Mouse (Mus musculus) common myeloid progenitor, adult 5-6 weeks (primary cell): ENCODE measurements around the gene Olfr314. TPM values are rescaled to one million over a fixed set of nuclear protein-coding genes. Genes with fewer than 3 reads are reported as not detected.
"Not testable (repeated sequence)": the region's sequence is repeated elsewhere in the genome, so short reads cannot be mapped to it uniquely, and the experiment has no call there.

Source experiments
- ATAC-seq: replicated peaks from 2 replicates; pipeline ENCODE4 v1.8.0; 2016; ENCODE audit warnings: low read depth, mild to moderate bottlenecking, moderate TSS enrichment, inconsistent platforms; ENCODE audit not compliant: poor library complexity, severe bottlenecking
- total RNA-seq: library from RNA; stranded (forward); fragments of 200-1000, 187-1606 nt; gene quantifications from 2 replicates; pipeline ENCODE4 v1.2.3, GENCODE M21; 2017

Olfr314 gene
- not detected in 2 replicates for total RNA-seq

DNA sequence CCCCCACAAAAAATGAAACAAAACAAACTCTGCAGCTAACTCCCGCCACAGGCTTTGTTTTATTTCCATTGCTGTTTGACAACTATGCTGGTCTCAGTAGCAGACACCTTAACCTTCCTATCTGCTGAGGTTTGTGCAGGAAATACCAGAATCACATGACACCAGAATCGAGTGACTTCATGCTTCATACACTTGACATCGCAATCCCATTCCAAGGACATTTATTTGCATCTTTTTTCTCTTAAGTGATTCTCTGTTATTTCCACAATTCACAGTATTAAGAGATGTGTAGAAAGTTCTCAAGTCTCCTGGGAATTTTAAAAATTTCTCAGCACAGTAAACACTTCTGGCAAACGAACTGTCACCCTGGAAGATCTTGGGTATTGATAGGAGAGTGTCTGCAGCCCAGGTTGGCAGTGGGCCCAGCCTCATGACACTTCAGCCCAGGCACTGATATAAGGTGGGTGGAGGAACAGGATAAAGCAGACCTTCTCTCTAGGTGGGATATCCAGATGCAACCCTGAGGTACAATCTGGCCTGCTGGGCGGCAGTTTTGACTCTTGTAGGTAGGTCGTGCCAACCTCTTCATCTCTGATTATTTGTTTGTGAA lies at the start of gene Olfr314:
TSS of gene Olfr314 (plus strand) at position 473 of the 610 bp plus-strand sequence.
- ATAC-seq: no peak

DNA sequence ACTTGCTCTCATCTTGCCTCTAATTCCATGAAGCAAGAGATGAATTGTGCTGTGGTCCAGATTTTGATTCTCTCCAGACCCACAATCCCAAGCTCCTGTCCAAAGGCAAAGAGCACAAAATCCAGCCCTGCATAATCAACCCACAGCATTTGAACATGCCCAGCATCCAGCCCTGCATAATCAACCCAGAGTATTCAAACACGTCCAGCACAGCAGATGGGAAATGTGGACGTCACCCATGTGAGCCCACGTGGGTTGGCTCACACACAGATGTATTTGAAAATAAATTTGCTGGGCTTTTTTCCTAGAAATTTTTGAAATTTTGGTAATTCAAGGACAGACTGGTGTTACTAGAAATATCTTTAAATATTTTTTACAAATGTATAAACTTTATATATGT lies 49.4 kb upstream of the Olfr314 start:
- ATAC-seq: no peak

DNA sequence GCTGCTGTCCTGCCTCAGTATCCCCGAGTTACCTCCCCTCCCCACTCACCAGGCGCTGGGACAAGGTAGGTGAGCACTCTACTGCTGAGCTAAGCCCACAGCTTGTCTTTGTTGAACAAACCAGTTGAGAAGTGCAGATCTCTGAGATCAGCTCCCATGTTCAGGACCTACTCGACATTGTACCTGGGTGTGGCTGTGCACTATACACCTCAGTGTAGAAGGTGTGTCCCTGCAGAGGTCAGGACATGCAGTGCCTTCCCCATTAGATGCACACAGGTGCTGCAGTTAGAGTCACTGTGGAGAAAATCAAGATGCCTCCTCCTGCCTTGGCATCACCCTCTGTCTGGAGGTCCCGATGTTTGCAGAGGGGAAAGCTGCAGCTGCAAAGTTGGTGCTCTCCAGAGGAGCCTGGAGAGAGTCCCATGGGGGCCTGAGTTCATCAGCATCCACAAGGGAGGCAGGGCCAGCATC lies 43.9 kb upstream of the Olfr314 start, which contains the start of gene Olfr317:
TSS of gene Olfr317 (minus strand) at position 421 of the 471 bp plus-strand sequence.
- no peak for ATAC-seq

DNA sequence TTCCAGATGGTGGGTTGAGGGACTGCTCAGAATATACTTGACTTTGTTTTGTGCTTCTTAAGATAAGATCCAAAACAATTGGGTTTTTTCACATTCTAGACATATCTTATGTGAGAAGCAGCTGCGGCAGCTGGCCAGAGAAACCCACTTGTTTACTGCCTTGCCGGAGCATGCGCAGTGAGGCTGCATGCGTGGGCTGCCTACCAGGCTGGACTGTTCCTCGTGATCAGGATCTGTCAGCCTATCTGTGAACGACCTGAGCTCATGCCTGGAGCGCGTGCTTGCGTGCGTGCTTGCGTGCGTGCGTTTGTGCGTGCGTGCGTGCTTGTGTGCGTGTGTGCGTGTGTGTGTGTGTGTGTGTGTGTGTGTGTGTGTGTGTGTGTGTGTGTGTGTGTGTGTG lies 31.7 kb upstream of the Olfr314 start:
- not testable (repeated sequence) for ATAC-seq

DNA sequence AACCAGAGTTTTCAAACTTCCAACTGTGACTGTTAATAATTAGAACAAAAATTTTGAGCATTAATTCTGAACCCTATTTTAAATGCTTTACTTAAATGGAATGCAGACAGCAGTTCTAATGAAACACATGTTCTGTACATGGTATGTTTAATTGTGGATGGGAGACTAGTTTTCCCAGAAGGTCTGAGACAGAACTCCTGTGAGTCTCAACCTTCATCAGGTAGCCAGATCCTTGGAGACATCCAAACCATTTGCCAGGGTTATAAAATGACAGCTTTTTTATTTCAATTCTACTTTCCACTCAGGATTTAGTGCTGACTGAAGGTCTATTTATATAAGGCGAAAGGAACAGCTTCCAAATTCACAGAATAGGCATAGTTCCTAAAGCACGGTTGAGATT lies 30.3 kb upstream of the Olfr314 start, which contains the start of gene Olfr316:
TSS of gene Olfr316 (plus strand) at position 301 of the 400 bp plus-strand sequence.
- no peak for ATAC-seq

DNA sequence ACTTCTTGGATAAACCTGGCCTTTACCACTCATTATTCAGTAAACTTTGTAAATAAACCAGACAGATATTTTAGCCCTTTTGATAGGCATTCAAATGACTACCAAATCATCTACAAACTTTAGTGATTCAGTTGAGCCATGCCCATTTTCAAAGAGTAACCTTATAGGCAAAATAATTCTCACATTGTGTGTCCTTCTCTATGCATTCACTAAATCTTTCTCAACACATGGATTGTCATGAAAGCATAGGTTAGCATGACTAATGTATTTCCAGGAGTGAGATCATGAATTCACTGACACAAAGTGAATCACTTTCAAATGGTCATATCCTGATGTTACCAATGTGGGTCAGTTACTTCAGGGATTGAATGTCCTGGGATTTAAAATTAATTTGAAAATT lies 9.9 kb upstream of the Olfr314 start, which contains the start of gene Olfr315:
TSS of gene Olfr315 (plus strand) at position 301 of the 400 bp plus-strand sequence.
- no peak for ATAC-seq

DNA sequence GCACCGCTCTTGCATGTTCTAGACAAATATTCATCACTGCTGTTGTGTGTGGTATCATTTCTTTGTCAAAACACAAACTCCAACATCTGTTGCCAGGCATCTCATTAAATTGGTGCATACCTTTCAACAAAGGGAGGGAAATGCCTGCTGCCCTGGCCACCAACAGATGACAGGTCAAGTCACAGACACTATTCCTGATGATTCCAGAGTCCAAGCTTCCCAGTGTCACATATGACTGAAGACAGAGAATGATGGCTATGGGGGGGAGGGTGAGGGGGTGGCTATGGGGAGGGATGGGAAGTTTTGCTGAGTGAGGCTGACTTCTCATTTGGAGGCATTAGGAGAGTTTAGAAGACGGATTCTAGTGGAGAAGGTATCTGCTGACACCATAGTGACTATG lies 1.4 kb downstream of the Olfr314 start:
- ATAC-seq: no peak

DNA sequence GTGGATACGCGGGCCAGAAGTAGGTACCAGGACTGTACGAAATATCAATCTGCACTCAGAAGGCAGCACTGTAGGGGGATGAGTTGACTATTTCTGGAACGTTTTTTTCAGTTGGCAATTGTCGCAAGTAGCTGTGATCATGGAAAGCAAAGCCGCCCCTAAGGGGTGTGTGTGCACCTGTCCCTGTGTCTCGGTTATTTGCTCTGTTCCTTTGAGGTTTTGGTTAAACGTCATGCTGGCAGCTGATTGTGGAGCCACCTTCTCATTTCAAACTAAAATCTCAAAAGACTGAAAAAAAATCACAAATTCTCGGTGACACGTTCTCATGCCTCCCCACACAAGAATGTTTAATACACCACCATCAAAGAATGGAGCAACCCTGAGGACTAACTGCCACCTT lies 4.9 kb downstream of the Olfr314 start:
- ATAC-seq: no peak

DNA sequence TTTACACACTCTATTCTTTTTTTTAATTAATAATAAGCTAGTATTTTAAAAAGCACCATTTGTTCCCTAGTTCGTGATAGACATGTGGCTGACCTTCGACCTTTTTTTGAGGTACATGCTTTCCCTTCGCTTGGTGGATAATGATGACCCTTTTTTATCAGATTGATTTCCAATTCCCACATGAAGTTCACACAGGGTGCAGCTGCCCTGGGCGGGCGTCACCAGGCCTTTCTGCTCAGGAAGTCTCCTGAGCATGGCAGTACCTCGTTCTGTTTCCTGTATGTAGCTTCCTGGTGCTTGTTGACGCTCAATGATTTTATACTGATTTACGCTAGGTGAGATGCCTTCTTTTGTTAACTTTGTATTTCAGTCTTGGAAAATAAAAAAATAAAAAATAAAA lies 5.6 kb downstream of the Olfr314 start:
- no peak for ATAC-seq

DNA sequence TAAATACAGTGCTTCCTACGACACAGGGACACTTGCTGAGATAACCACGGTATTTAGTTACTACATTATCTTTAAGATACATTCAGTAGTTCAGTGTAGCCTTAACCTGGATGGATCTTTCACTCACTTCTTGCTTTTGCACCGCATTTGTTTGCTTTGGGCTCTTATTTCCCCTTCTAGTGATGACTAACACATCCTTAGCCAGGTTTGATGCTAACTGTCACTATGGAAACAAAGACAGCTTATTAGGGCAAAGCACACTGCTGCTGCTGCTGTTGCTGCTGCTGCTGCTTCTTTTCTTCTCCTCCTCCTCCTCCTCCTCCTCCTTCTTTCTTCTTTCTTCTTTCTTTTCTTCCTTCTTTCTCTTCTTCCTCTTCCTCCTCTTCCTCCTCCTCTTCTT lies 6.8 kb downstream of the Olfr314 start:
- ATAC-seq: 0 out of 2 replicates have a peak, but pooled peaks have one; percentile 29

DNA sequence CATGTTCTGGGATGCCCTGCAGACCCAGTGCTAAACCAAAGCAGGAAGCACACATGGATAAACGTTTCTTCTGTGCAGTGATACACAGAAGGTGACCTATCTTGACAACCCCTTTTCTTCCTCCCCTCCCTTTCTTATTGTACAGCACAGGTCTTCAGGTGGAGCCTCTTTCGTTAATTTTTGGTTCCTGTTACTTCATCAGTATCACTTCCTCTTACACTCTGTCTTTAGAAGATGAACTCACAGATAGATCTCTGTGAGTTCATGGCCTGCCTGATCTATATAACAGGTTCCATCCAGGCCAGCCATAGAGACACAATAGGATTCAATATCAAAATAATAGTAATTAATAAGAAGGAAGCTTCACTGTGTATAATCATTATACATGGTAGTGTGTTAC lies 7.3 kb downstream of the Olfr314 start:
- no peak for ATAC-seq

DNA sequence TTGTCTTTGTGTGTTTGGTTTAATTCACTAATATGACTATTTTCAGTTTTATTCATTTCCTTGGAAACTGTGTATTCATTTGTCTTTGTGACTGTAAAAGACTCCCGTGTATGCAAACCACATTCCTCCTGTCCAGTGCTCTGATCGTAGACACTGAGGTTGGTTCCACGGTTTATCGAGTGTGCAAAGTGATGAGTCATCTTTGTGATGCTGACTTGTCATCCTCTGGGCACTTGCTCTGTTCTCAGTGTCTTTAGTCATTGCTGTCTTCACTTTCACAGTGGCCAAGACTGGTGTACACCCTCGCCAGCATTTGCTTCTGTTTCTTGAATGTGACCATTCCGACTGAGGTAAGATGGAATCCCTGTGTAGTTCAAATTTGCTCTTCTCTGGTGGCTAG lies 7.9 kb downstream of the Olfr314 start:
- no peak for ATAC-seq

DNA sequence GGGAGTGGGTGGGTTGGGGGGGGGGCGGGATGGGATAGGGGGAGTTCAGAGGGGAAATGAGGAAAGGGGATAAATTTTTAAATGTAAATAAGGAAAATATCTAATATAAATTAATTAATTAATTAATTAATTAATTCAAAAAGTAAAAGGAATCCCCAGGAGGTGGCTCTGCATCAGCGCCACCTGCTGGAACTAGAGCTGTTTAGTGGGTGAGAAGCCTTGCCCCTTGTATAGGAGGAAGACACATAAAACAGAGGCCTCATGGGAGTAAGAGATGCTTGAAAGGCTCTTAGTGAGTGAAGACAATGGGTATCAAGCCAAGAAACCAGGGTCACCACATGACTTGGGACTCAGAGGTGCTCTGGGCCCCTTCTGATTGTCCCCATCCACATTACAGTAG lies 13.1 kb downstream of the Olfr314 start:
- ATAC-seq: no peak

DNA sequence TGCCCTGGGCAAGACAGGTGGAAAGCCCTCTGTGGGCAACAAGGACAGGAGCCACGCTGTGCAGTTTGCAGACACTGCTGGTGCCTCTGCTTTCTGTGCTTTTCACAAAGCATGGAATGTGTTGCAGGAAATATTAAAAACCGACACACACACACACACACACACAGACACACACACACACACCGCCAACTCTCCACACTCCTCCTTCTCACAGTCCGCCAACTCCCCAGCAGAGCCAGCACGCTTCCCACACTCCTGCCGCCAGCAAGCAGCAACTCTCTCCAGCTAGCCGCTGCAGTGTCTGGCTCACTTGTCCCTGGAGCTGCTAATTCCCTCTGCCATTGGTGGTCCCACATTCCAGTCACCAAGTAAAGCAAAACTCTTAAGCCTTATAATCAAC lies 14.1 kb downstream of the Olfr314 start:
- ATAC-seq: no peak

DNA sequence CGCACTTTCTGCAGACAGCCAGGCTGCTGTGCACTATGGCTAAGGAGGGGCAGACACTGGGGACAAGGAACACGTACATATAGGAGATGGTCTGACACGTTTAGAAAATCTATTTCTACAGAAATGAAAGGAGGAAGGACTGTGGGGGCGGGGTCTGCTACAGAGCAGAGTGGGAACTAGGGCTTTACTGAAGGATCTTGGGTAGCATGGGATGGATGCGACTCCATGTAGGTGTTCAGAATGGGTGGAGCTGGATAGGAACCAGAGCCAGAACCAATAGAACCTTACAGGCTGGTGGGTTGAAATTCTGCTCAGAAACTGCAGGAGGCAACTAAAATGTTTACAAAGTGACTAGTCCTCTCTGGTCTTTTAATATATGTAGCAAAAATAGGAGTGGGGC lies 17.0 kb downstream of the Olfr314 start:
- no peak for ATAC-seq

DNA sequence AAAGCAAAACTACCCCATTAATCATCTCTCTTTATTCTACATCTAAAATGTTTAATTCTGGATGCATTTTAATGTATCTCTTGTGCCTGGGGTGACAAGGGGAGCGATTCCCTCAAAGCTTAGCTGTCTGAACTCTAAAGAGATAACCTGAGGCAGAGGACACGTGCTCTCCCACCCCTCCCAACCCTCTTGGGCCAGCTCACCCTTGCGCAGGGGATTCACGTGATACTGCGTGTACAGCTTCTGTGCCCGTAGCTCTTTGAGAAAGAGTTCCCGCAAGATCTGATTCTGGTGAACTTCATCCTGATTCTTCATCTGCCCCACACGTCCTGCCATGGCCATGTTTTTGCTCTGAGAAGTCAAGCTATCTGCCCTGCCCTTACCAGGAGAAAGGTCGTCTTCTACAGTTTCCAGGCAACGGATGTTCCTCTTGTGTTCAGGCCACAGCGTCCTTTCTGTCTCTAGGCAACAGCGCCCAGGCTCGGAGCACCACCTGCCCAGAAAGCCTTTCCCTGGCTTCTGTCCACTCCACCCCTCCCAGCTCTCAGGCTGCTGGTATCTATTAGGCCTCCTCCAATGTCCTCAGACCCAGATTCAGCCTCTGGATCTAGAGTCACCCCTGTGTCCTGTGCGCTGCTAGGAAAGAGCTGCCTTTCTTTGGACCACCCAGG lies 18.9 kb downstream of the Olfr314 start, which contains the start of gene Fam183b:
TSS of gene Fam183b (minus strand) at position 403 of the 671 bp plus-strand sequence.
- ATAC-seq: no peak

DNA sequence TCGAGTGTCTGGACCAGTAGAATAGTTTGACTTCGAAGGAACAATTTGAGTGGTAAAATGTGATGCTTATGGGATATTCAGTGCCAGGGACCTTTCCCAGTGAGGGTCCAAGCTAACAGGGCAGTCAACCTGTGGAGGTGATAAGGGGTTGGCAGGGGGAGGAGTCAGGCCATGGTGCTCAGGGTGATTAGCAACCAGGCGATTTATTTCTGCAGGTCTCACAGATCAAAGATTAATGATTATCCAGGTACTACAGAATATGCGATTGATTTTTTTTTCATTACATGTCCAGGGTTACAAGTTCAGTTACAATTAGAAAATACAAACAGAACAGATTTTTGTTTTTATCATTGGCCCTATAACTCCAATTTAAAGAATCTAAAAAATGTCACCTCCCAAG lies 21.1 kb downstream of the Olfr314 start:
- no peak for ATAC-seq

DNA sequence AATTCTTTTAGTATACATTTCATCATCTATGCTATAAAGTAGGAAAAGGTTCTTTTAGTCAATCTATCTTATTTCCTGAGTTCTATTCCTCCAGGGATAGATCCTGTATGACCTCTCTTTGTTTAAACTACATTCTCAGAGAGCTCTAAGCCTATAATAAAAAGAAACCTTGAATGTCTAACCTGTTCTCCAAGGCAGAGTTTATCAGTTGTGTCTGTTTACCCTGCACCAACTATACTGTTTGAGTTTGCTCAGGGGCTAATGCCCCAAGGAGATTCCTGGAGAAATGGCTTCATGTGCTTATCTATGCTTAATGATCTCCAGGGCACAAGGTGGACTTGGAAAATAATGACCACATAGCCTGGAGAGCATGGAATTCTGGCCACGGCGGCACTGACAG lies 21.6 kb downstream of the Olfr314 start:
- no peak for ATAC-seq

DNA sequence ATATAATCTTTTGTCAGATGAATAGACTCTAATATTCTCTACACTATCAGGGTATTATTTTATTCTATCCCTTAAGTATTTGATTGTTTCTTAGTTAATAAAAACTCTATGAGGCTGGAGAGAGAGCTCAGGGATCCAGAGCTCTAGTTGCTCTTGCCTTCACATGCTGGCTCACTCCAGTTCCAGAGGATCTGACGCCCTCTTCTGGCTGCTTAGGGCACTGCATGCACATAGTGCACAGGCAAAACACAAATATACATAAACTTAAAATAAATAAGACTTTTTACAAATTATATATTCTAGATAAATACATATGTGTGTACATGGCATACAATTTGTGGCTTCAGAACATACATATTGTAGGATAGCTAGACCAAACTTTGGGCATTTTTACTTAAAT lies 29.2 kb downstream of the Olfr314 start:
- no peak for ATAC-seq

DNA sequence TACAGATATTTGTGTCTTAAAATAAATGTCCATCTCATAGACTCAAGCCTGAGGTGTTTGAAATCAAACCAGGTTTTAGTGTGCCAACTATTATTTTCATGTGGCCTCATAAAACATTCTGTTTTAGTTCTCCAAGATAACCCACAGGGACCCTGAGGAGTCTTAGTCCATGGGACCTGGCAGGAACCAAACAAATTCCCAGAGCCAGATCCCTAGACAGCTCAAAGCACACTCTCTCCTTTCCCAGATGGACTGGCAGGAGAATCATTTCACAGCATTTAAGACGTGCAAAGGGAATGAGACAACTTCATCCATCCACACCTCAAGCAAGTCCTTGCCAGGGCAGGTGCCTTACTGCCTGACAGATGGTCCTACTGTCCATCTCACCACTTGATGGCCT lies 31.9 kb downstream of the Olfr314 start, which contains the start of gene Olfr313:
TSS of gene Olfr313 (plus strand) at position 301 of the 400 bp plus-strand sequence.
- ATAC-seq: not testable (repeated sequence)

DNA sequence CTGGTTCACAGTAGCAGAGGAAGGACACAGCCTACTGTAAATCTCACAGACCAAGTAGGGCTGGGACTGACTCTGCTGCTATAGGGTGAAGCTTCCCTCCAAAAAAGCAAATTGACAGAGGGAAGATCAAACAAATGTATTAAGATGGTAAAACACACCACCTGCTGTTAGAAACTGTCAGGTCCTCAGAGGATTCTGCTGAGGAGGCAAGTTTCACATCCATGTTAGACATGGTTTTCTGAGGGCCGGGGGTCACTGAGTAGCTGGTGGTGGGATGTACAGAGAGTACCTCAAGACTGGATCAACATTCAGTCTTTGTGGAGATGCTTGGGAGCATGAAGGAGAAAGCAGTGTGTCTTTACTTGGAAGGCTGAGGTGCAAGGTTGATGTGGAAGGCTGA lies 32.9 kb downstream of the Olfr314 start:
- ATAC-seq: no peak
